Mouse (Mus musculus): ENCODE data around the gene Ccl28. TPM values are rescaled to one million over a fixed set of nuclear protein-coding genes. Genes with fewer than 3 reads are reported as not detected.
A peak's percentile ranks its signal among the peaks of the same experiment; 100 is the strongest.
"Not testable (repeated sequence)": the region's sequence is repeated elsewhere in the genome, so short reads cannot be mapped to it uniquely, and the experiment has no call there.

Gene Ccl28
- polyA plus RNA-seq, 1 experiment from 2014 or later, result 0.10 TPM

DNA sequence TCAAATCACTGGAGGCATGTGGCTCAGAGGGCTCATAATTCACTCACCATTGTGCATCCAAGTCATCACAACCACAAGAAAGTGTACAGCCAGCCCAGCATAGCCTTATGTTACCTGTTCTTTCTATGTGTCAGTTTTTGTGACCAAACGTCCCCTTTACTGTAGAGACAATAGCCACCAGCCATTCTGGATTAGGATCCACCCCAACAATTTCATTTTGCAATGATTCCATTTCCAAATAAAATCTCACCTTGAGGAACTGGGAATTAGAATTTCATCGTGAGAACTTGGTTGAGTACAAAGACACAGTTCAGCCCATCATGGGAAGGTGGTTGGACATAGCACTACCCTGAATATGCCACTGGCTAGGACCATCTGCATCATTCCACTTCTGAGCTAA lies 32.6 kb downstream of the Ccl28 start:
- WGBS, result 78% methylated on average over 2 of the region's 2 CpGs
- Histone ChIP-seq H3K27me3 (ENCODE audit: low read depth, poor library complexity, severe bottlenecking) (no peaks in the 10 kb centered on the region), H3K9me3 (replicated peaks) (0 out of 2 replicates have a peak, but pooled peaks cover 3% of the 10 kb centered on the region), H3K27ac (replicated peaks) (no peak overlapping the region), H3K4me1 (no peaks in the 10 kb centered on the region), H3K36me3 (no peaks in the 10 kb centered on the region), H3K4me3 (no peak overlapping the region)
- no peak for DNase-seq (ENCODE audit: low spot score)

DNA sequence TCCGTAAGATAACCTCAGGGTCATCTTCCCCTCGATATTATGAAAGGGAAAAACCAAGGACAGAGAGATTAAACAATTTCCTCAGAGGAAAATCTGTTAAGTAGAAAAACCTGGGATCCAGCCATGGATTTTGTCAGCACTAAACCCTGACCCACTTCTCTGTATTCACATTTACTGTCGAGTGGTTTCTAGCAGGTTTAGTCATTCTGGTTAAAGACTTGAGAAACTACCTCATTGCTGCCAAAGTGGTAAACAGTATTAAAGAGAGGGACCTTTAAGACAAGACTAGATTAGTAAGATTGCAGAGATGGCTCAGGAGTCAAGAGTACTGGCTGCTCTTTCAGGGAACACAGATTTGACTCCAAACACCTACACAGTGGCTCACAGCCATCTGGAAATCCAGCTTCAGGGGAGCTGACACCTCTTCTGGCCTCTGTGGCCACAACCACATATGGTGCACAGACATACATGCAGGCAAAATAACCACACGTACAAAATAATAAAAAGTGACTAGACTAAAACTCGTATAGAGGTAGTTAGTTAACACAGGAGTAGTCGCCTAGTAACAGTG lies 33.3 kb downstream of the Ccl28 start:
- Histone ChIP-seq H3K36me3 (no peaks in the 10 kb centered on the region), H3K4me1 (no peaks in the 10 kb centered on the region), H3K27ac (replicated peaks) (no peak overlapping the region), H3K27me3 (ENCODE audit: low read depth, poor library complexity, severe bottlenecking) (no peaks in the 10 kb centered on the region), H3K9me3 (replicated peaks) (0 out of 2 replicates have a peak, but pooled peaks cover 3% of the 10 kb centered on the region), H3K4me3 (no peak overlapping the region)
- WGBS, result 88% methylated on average over 6 of the region's 6 CpGs
- no peak for DNase-seq (ENCODE audit: low spot score)

DNA sequence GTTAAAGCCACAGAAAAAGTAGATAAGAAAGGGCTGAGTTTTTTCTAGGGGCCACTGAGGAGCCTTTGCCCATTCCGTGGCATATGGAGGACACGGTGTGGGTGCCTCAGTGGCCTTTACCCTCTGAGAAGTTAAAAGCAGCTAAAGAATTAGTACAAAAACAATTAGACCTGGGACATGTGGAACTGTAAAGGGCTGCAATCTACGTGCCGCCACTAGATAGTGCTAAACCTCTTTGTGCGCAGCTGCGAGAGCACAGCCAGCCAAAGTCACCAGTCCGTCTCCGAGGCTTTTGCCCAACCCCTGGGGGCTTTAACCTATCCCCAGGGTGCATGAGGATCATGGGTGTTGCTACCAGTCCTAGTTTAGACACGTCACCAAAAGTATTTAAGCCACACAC lies 37.8 kb downstream of the Ccl28 start:
- not testable (repeated sequence) for H3K4me1 ChIP-seq; H3K36me3 ChIP-seq; H3K9me3 ChIP-seq (replicated peaks); H3K27me3 ChIP-seq (ENCODE audit: low read depth, poor library complexity, severe bottlenecking); H3K27ac ChIP-seq (replicated peaks); H3K4me3 ChIP-seq; DNase-seq (ENCODE audit: low spot score)
- WGBS, result 63% methylated on average over 7 of the region's 9 CpGs

DNA sequence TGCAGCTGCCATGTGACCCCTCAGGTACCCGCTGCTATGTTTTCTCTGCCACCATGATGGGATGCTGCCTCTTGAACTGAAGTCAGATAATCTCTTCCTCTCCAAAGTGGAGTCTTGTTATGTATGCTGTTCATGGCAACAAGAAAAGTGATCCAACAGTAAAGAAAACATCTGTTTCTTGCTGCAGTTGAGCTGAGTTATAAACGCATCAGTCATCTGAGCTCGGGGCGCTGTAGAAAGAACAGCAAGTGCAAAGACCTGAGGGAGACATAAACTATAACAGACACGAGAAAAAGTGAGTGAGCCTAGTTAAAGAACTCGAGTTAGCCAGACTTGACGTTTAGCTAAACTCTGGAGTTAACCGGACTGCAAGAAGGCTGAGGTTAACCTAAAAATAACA lies 55.2 kb downstream of the Ccl28 start:
- Histone ChIP-seq H3K4me3 (no peak overlapping the region), H3K4me1 (no peaks in the 10 kb centered on the region), H3K27me3 (ENCODE audit: low read depth, poor library complexity, severe bottlenecking) (no peaks in the 10 kb centered on the region), H3K36me3 (no peaks in the 10 kb centered on the region), H3K9me3 (replicated peaks) (no peaks in the 10 kb centered on the region), H3K27ac (replicated peaks) (no peak overlapping the region)
- WGBS, result 89% methylated on average over 8 of the region's 8 CpGs
- DNase-seq (ENCODE audit: low spot score), result no peak

DNA sequence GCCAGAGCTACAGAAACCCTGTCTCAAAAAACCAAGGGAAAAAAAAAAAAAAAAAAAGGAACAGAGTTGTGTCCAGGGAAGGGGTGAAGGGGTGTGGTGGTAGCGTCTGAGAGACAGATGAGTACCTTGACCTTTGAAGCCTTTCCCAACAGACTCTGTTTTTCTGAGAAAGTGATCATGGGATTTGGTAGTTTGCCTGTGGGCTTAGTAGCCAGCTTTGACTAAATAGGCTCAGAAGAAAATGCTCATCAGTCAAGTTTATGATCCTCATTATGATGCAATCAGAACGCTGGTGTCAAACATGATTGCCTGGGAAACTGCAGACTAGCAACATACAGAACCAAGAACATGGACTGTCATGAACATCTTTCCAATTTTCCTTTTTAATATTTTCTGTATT lies 56.1 kb downstream of the Ccl28 start:
- Histone ChIP-seq H3K27me3 (ENCODE audit: low read depth, poor library complexity, severe bottlenecking) (no peaks in the 10 kb centered on the region), H3K9me3 (replicated peaks) (no peaks in the 10 kb centered on the region), H3K4me3 (no peak overlapping the region), H3K4me1 (no peaks in the 10 kb centered on the region), H3K27ac (replicated peaks) (no peak overlapping the region), H3K36me3 (no peaks in the 10 kb centered on the region)
- WGBS, result 89% methylated on average over 2 of the region's 2 CpGs
- no peak for DNase-seq (ENCODE audit: low spot score)

DNA sequence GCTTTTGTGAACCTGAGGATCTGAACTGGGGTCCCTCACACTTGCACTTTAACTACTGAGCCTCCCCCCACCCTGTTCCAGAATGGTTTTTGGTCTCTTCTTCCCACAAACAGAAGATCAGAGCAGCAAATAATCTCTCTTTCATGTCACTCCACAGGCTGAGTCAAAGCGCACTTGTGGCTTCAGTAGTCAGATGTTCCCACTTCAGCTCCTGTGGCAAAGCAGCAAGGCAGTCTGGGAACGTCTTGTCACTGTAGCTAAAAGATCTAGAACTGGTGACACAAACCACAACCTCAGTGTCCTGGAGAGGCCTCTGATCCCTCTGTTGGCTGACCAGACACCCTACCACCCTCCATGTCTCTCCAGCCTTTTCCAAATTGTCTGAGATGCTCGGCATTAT lies 57.5 kb downstream of the Ccl28 start:
- Histone ChIP-seq H3K4me3 (no peak overlapping the region), H3K27ac (replicated peaks) (no peak overlapping the region), H3K36me3 (no peaks in the 10 kb centered on the region), H3K4me1 (no peaks in the 10 kb centered on the region), H3K9me3 (replicated peaks) (no peaks in the 10 kb centered on the region), H3K27me3 (ENCODE audit: low read depth, poor library complexity, severe bottlenecking) (no peaks in the 10 kb centered on the region)
- 71% methylated on average over 3 of the region's 3 CpGs for WGBS
- DNase-seq (ENCODE audit: low spot score), result no peak

DNA sequence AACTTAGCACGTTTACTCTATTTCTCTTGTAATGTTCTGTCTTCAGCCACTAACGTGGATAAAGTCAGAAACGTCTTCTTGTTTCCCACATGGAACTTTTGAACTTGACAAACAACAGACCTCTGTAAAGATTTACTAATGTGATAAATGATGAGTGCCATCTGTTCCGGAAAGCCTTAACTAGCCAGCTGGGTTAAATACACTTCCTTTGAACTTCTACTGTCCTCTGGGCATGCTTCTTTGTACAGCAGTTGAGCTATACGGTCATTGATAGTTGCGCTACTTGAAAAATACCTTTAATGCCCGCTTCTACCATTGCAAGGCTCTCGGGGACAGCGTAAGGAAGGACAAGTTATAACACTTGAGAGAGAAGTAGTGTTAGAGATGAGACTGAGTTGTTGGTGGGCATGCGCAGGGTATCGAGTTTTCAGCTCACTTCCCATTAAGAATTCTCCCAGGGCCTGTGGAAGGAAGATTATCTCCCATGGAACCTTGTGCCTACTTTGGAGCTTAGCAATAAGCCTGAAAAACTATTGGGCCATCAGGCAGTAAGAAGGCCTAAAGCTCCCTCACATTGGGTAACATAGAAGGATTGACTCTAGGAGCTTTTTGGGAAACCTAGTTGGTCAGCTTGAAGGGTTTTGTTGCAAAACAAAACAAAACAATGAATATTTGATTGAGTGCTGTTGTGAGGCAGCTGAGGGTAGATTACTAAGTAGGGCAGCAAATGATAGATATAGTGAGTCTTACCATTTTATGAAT lies 61.0 kb downstream of the Ccl28 start:
- Histone ChIP-seq H3K4me3 (no peak overlapping the region), H3K27ac (replicated peaks) (no peak overlapping the region), H3K27me3 (ENCODE audit: low read depth, poor library complexity, severe bottlenecking) (no peaks in the 10 kb centered on the region), H3K9me3 (replicated peaks) (no peaks in the 10 kb centered on the region), H3K4me1 (peaks cover 7% of the 10 kb centered on the region), H3K36me3 (no peaks in the 10 kb centered on the region)
- no peak for DNase-seq (ENCODE audit: low spot score)
- 92% methylated on average over 11 of the region's 11 CpGs for WGBS

DNA sequence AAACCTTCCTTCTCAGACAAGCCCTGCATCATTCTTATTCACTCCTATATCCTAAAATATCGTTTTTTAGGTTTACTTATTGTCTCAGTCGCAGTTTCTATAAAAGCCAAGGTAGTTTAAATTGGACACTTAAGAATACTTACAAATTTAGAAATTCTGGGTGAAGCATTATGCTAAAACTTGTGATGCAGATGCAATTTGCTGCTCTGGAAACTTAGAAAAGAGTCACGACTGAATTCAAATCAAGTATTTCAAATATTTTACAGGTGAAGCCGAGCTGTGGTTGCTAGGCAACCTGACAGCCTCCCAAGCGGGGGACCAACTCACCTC lies 66.1 kb downstream of the Ccl28 start:
- Histone ChIP-seq H3K4me1 (peaks cover 40% of the 10 kb centered on the region), H3K36me3 (peaks cover 14% of the 10 kb centered on the region), H3K9me3 (replicated peaks) (no peaks in the 10 kb centered on the region), H3K4me3 (peak overlapping the region; percentile 96), H3K27ac (replicated peaks) (peak overlapping the region; percentile 88), H3K27me3 (ENCODE audit: low read depth, poor library complexity, severe bottlenecking) (no peaks in the 10 kb centered on the region)
- 13% methylated on average over 5 of the region's 5 CpGs for WGBS
- no peak for DNase-seq (ENCODE audit: low spot score)

DNA sequence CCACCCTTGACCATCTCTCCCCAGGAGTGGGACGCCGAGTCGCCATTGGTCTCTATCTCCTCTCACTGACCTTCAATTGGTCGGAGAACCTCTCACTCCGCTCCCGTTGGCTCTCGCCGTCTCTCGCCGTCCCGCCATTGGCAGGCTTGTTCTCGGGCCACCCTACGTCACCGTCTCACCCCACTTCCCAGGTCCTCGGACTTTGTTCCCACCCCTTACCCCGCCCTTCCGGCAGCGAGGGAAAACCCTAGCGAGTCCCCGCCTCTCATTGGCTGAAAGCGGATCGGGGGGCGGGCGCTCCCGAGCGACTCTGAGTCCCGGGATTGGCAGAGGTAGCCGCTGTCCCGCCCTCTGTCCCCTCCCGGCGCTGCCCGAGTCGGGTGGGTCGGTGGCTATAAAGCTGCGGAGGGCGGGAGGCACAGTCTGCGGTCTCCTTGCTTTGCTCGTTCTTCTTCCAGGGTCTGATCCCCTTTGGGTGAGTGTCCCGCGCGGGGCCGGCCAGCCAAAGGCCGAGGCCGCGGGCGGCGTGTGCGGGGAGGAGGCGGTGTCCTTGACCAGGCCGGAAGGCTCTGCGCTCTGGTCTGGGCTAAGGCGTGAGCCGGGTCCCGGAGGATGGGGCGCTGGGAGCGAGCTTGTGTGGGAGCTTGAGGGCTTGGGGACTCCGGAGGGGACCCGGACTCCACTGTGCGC lies 66.6 kb downstream of the Ccl28 start, which contains the start of gene Hmgcs1:
TSS of gene Hmgcs1 (plus strand) at position 341 of the 690 bp plus-strand sequence.
- Histone ChIP-seq H3K27me3 (ENCODE audit: low read depth, poor library complexity, severe bottlenecking) (no peaks in the 10 kb centered on the region), H3K4me3 (peak within 1 kb of the TSS; percentile 96), H3K27ac (replicated peaks) (peak within 1 kb of the TSS; percentile 98), H3K9me3 (replicated peaks) (no peaks in the 10 kb centered on the region), H3K4me1 (peaks cover 43% of the 10 kb centered on the region), H3K36me3 (peaks cover 19% of the 10 kb centered on the region)
- WGBS, result under 1% methylated on average over 59 of the region's 59 CpGs
- peak; percentile 100 for DNase-seq (ENCODE audit: low spot score)

DNA sequence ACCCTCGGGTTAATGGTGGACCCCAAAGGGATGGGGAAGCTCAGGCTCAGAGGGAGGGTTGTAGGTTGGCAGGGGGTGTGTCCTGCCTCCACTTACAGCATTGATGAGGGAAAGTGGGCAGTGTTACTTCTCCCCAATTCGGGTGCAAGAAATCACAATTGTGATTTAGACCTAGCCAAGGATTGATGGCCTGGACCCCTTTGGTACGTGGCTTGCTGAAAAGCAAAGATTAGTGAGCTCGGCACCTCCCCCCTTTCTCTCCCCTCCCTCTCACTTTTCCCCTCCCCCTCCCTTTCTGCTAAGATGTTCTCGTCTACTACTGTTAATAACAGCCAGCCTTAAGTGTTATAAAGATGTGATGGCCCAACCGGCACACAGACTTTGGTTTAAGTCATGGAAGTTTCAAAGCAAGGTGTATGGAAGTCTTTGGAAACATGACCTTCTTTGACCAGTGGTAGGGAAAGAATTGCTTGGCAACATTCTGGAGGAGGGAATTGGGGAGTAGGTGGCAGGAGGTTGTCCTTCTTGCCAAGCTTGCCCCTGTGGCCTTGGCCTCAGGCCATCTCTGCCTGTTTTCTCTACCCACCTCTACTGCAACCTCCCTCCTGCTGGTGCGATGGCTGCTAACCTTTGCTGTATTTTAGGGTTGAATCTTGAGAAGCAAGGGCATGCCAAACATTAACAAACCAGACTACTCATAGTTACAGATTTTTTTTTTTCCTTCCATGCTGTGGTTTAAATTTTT lies 67.4 kb downstream of the Ccl28 start:
- 8% methylated on average over 7 of the region's 7 CpGs for WGBS
- DNase-seq (ENCODE audit: low spot score), result no peak
- peaks cover 50% of the 10 kb centered on the region for H3K4me1 ChIP-seq

DNA sequence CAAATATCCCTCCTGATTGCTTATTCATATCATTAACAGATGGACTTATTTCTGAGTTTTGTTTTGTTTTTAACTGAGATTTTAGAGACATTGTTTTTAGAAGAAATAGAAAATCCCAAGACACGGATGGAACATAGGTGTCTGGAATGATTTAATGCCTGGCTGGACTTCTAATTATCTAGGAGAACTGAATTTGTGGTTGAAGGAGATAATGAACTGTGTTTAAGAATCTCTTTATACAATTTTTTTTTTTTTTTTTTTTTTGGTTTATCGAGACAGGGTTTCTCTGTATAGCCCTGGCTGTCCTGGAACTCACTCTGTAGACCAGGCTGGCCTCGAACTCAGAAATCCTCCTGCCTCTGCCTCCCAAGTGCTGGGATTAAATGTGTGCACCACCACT lies 68.3 kb downstream of the Ccl28 start:
- peak overlapping the region; percentile 98; the same call in 1 of the 2 replicates for H3K27ac ChIP-seq (replicated peaks)

More for the DNA sequence above, 67.4 kb downstream of the Ccl28 start:
- Histone ChIP-seq H3K27me3 (ENCODE audit: low read depth, poor library complexity, severe bottlenecking) (no peaks in the 10 kb centered on the region), H3K36me3 (peaks cover 26% of the 10 kb centered on the region), H3K4me3 (peak overlapping the region; percentile 96), H3K27ac (replicated peaks) (peak overlapping the region; percentile 98), H3K9me3 (replicated peaks) (no peaks in the 10 kb centered on the region)

DNA sequence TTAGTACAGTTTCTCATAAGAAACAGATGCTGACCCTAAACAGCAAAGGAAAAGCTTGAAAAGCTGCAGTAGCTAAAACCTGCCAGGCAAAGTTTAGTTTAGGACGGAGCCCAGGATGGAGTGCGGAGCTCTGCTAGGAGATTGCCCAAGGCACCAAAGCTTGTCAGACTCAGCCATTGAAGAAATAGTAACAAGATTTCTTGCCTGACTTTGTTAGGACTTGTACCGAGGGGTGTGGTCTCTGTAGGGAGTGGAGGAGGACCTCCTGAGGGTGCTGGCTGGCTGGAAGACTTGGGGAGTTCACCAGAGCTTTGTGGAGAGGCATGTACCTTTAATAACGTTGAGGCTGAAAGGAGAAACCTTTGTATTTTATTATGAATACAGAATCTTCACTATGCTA lies 72.1 kb downstream of the Ccl28 start:
- DNase-seq (ENCODE audit: low spot score), result no peak
- H3K36me3 ChIP-seq, result peaks cover 72% of the 10 kb centered on the region
- no peak overlapping the region for H3K4me3 ChIP-seq
- peaks cover 47% of the 10 kb centered on the region for H3K4me1 ChIP-seq
- H3K27me3 ChIP-seq (ENCODE audit: low read depth, poor library complexity, severe bottlenecking), result no peaks in the 10 kb centered on the region
- 74% methylated on average over 4 of the region's 4 CpGs for WGBS
- no peaks in the 10 kb centered on the region for H3K9me3 ChIP-seq (replicated peaks)
- no peak overlapping the region for H3K27ac ChIP-seq (replicated peaks)

More for the DNA sequence above, 68.3 kb downstream of the Ccl28 start:
- WGBS, result 84% methylated on average over 3 of the region's 3 CpGs
- Histone ChIP-seq H3K4me1 (peaks cover 50% of the 10 kb centered on the region), H3K36me3 (peaks cover 35% of the 10 kb centered on the region), H3K4me3 (peak overlapping the region; percentile 96)
- not testable (repeated sequence) for H3K27me3 ChIP-seq (ENCODE audit: low read depth, poor library complexity, severe bottlenecking); H3K9me3 ChIP-seq (replicated peaks); DNase-seq (ENCODE audit: low spot score)
